Mouse (Mus musculus) midbrain, postnatal 0 days (tissue): ENCODE data around the gene Sipa1l1. TPM values are rescaled to one million over a fixed set of nuclear protein-coding genes. Genes with fewer than 3 reads are reported as not detected.
A peak's percentile ranks its signal among the peaks of the same experiment; 100 is the strongest.

Experiments used
- ATAC-seq: fragments of 200-750 bp; cut with Nextera tagmentation; 2 replicates; pipeline ENCODE4 v1.8.0; 2017; ENCODE audit warnings: moderate number of reproducible peaks, mild to moderate bottlenecking, moderate TSS enrichment, moderate library complexity; ENCODE audit not compliant: low FRiP score
- DNase-seq: peaks from one replicate; pipeline ENCODE4 v3.0.0-alpha.2; 2015; ENCODE audit warnings: low spot score
- H3K27ac ChIP-seq: fragments of 300-500 bp; sonication (generic); 2 replicates; pipeline ENCODE4 v1.5.1; 2014; ENCODE audit warnings: low read depth, mild to moderate bottlenecking, low read length, mixed read lengths
- H3K27me3 ChIP-seq: fragments of 300-500 bp; sonication (generic); 2 replicates; pipeline ENCODE4 v1.6.1; 2014; ENCODE audit warnings: low read length, control low read depth, mixed read lengths; ENCODE audit not compliant: insufficient read depth
- H3K36me3 ChIP-seq: fragments of 300-500 bp; sonication (generic); 2 replicates; pipeline ENCODE4 v1.6.1; 2014; ENCODE audit warnings: low read length, control low read depth, mixed read lengths; ENCODE audit not compliant: insufficient read depth
- H3K4me1 ChIP-seq: fragments of 300-500 bp; sonication (generic); 2 replicates; pipeline ENCODE4 v1.6.1; 2014; ENCODE audit warnings: mild to moderate bottlenecking, control low read depth, antibody characterized with exemption, low read length, mixed read lengths; ENCODE audit not compliant: insufficient read depth
- H3K4me2 ChIP-seq: fragments of 300-500 bp; sonication (generic); 2 replicates; pipeline ENCODE4 v1.6.1; 2014; ENCODE audit warnings: low read depth, mild to moderate bottlenecking, low read length, mixed read lengths; ENCODE audit not compliant: poor library complexity, severe bottlenecking
- H3K4me3 ChIP-seq: fragments of 300-500 bp; sonication (generic); 2 replicates; pipeline ENCODE4 v1.5.1; 2014; ENCODE audit warnings: low read depth, mild to moderate bottlenecking, low read length, moderate library complexity
- H3K9ac ChIP-seq: fragments of 300-500 bp; sonication (generic); replicated peaks from 2 replicates; pipeline ENCODE4 v1.6.1; 2014; ENCODE audit warnings: mild to moderate bottlenecking, low read length, moderate library complexity, mixed read lengths; ENCODE audit not compliant: poor library complexity, severe bottlenecking
- H3K9me3 ChIP-seq: fragments of 300-500 bp; sonication (generic); 2 replicates; pipeline ENCODE4 v1.6.1; 2016; ENCODE audit warnings: low read length, control low read depth
- CTCF ChIP-seq: IDR thresholded peaks from 2 replicates; pipeline ENCODE4 v1.5.1; 2016; ENCODE audit warnings: antibody characterized with exemption, mild to moderate bottlenecking
- WGBS: fragments of 180-500 bp; shearing (Covaris S2); extraction: QIAGEN DNeasy Blood & Tissue Kit; methylation state at CpG from one replicate; pipeline ENCODE4 v1.1.7; 2014; 5-methylcytosine and 5-hydroxymethylcytosine counted together
- polyA plus RNA-seq: library from polyadenylated mRNA; unstranded; fragments of >200 nt; fragmentation: Nextera tagmentation; extraction: Ambion mirVana; gene quantifications from 2 replicates; pipeline ENCODE4 v1.2.1, GENCODE M21; 2015
- total RNA-seq: library from RNA; depleted of rRNA; stranded (reverse); fragments of >200 nt; gene quantifications from 2 replicates; pipeline ENCODE4 v1.2.3, GENCODE M21; 2014

Gene Sipa1l1
- total and polyA plus RNA-seq, 2 experiments from 2014 or later = 7.1 to 22.2 TPM

- DNase-seq (no peak), ATAC-seq (no peak)
- Histone ChIP-seq H3K4me2 (no peak overlapping the region), H3K9ac (no peak overlapping the region), H3K9me3 (no peaks in the 10 kb centered on the region), H3K4me3 (no peak overlapping the region), H3K27ac (no peak overlapping the region), H3K4me1 (no peaks in the 10 kb centered on the region), H3K36me3 (no peaks in the 10 kb centered on the region), H3K27me3 (no peaks in the 10 kb centered on the region)
- no peak for TF ChIP-seq CTCF
- 95% methylated on average over 5 of the region's 5 CpGs for WGBS
Measured at GRCm38 (mm10) chr12:82264083-82264851, 95.1 kb downstream of the Sipa1l1 start.

GRCm38 (mm10) chr12:82265335-82266274 is 96.5 kb downstream of the Sipa1l1 start:
- no peak for ATAC-seq
- no peak overlapping the region for H3K27ac ChIP-seq
- no peak for TF ChIP-seq CTCF
- WGBS = 91% methylated on average over 9 of the region's 9 CpGs
- H3K4me2 ChIP-seq = no peak overlapping the region
- H3K9me3 ChIP-seq = no peaks in the 10 kb centered on the region
- no peak for DNase-seq
- H3K4me1 ChIP-seq = no peaks in the 10 kb centered on the region
- no peaks in the 10 kb centered on the region for H3K27me3 ChIP-seq
- H3K4me3 ChIP-seq = no peak overlapping the region
- H3K9ac ChIP-seq = no peak overlapping the region
- no peaks in the 10 kb centered on the region for H3K36me3 ChIP-seq

- Histone ChIP-seq H3K27me3 (no peaks in the 10 kb centered on the region), H3K27ac (no peak overlapping the region), H3K4me2 (no peak overlapping the region), H3K9ac (no peak overlapping the region), H3K4me1 (no peaks in the 10 kb centered on the region), H3K36me3 (no peaks in the 10 kb centered on the region), H3K9me3 (no peaks in the 10 kb centered on the region), H3K4me3 (no peak overlapping the region)
- ATAC-seq (no peak), DNase-seq (no peak)
- TF ChIP-seq CTCF = no peak
- WGBS = 92% methylated on average over 3 of the region's 3 CpGs
Measured at GRCm38 (mm10) chr12:82271447-82271846, 102.3 kb downstream of the Sipa1l1 start.

- 90% methylated on average over 3 of the region's 3 CpGs for WGBS
- no peak overlapping the region for H3K4me3 ChIP-seq
- no peaks in the 10 kb centered on the region for H3K4me1 ChIP-seq
- no peak overlapping the region for H3K4me2 ChIP-seq
- TF ChIP-seq CTCF = peak; percentile 12; the same call in 1 of the 2 replicates
- H3K36me3 ChIP-seq = no peaks in the 10 kb centered on the region
- ATAC-seq = no peak
- no peaks in the 10 kb centered on the region for H3K27me3 ChIP-seq
- no peak for DNase-seq
- H3K27ac ChIP-seq = no peak overlapping the region
- H3K9me3 ChIP-seq = no peaks in the 10 kb centered on the region
- H3K9ac ChIP-seq = no peak overlapping the region
Measured at GRCm38 (mm10) chr12:82273503-82273902, 104.4 kb downstream of the Sipa1l1 start.

- DNase-seq = no peak
- H3K27ac ChIP-seq = no peak overlapping the region
- H3K4me2 ChIP-seq = no peak overlapping the region
- H3K4me1 ChIP-seq = no peaks in the 10 kb centered on the region
- no peak for ATAC-seq
- no peak for TF ChIP-seq CTCF
- H3K27me3 ChIP-seq = no peaks in the 10 kb centered on the region
- WGBS = 71% methylated on average over 5 of the region's 5 CpGs
- no peaks in the 10 kb centered on the region for H3K36me3 ChIP-seq
- H3K4me3 ChIP-seq = no peak overlapping the region
- H3K9me3 ChIP-seq = no peaks in the 10 kb centered on the region
- no peak overlapping the region for H3K9ac ChIP-seq
Measured at GRCm38 (mm10) chr12:82274576-82274975, 105.5 kb downstream of the Sipa1l1 start.

- TF ChIP-seq CTCF = no peak
- DNase-seq (no peak), ATAC-seq (no peak)
- Histone ChIP-seq H3K27me3 (no peaks in the 10 kb centered on the region), H3K4me2 (no peak overlapping the region), H3K9me3 (no peaks in the 10 kb centered on the region), H3K4me1 (no peaks in the 10 kb centered on the region), H3K9ac (no peak overlapping the region), H3K27ac (no peak overlapping the region), H3K4me3 (no peak overlapping the region), H3K36me3 (no peaks in the 10 kb centered on the region)
- WGBS = 62% methylated on average over 5 of the region's 5 CpGs
Measured at GRCm38 (mm10) chr12:82275767-82276166, 106.6 kb downstream of the Sipa1l1 start.
